Mouse (Mus musculus) skeletal muscle tissue, postnatal 0 days (tissue): ENCODE results near the gene Gm26566. TPM values are rescaled to one million over a fixed set of nuclear protein-coding genes. Genes with fewer than 3 reads are reported as not detected.

Source experiments
- polyA plus RNA-seq: library from polyadenylated mRNA; unstranded; fragments of >200 nt; fragmentation: Nextera tagmentation; extraction: Ambion mirVana; gene quantifications from 2 replicates; pipeline ENCODE4 v1.2.1, GENCODE M21; 2015

Gene Gm26566
- 0.13 and 0.36 TPM in 2 replicates for polyA plus RNA-seq

GRCm38 (mm10) chr4:88721791-88722721 is at the start of gene Gm26566, which contains the start of gene Klhl9:
Gene Gm26566, plus strand, starts transcription at chr4:88721805.
Gene Klhl9, minus strand, starts transcription at chr4:88722465.

DNA sequence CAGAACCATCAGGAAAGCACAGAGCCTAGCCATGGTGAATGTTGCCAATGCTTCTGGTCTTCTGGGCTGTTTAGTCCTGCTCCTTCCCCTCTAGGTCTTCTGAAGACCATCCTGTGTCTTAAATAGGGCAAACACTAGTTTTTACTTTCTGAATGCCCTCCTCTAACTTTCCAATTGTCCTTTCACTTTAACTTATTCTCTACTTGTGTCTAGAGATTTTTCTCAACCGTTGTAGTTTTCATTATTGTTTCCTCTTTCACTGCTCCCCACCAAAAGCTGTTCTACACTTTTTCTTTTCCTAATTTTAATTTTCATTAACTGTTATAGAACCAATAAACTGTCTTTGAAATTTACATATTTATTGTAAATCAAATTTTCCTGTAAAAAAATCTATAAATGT is 44.8 kb upstream of the Gm26566 start, which contains the start of gene Ifna16:
Ifna16 (minus strand) TSS at position 101 of the 400 bp plus-strand sequence.

GRCm38 (mm10) chr4:88683812-88684211 is 37.8 kb upstream of the Gm26566 start, which contains the start of gene Ifna2:
Gene Ifna2, minus strand, starts transcription at chr4:88683912.

GRCm38 (mm10) chr4:88691259-88691658 is 30.3 kb upstream of the Gm26566 start, which contains the start of gene Ifnab:
Gene Ifnab, minus strand, starts transcription at chr4:88691359.

DNA sequence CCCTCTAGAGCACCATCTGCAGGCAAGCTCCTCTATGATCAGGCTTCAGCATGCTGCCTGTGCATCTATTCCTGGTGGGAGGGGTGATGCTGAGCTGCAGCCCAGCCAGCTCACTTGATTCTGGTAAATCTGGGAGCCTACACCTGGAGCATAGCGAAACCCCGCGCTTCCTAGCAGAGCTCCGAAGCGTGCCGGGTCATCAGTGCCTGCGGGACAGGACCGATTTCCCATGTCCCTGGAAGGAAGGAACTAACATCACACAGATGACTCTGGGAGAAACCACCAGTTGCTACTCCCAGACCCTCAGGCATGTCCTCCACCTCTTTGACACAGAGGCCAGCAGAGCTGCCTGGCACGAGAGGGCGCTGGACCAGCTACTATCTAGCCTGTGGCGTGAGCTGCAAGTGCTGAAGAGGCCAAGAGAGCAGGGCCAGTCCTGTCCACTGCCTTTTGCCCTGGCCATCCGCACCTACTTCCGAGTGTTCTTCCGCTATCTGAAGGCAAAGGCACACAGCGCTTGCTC is 33.3 kb downstream of the Gm26566 start, which contains the start of gene Gm13271:
Gm13271 (plus strand) TSS at position 51 of the 523 bp plus-strand sequence.

GRCm38 (mm10) chr4:88759610-88760268 is 38.1 kb downstream of the Gm26566 start, which contains the start of gene Gm13283:
Gene Gm13283, plus strand, starts transcription at chr4:88760119.

Other genes with a start within 250 kb of the Gm26566 start
- not detected in 2 replicates for gene Ifnb1, start 199.0 kb upstream of the Gm26566 start, polyA plus RNA-seq
- gene Ifna15, start 163.6 kb upstream of the Gm26566 start, polyA plus RNA-seq, result not detected in 2 replicates
- gene Ifna14, start 150.0 kb upstream of the Gm26566 start, polyA plus RNA-seq, result not detected in 2 replicates
- gene Ifna9, start 129.4 kb upstream of the Gm26566 start, polyA plus RNA-seq, result not detected in 2 replicates
- not detected in 2 replicates for gene Ifna12, start 118.4 kb upstream of the Gm26566 start, polyA plus RNA-seq
- gene C87499, start 87.4 kb upstream of the Gm26566 start, polyA plus RNA-seq, result not detected in 2 replicates
- not detected in 2 replicates for gene Ifna13, start 77.3 kb upstream of the Gm26566 start, polyA plus RNA-seq
- not detected in 2 replicates for gene Ifna16, start 44.9 kb upstream of the Gm26566 start, polyA plus RNA-seq
- not detected in 2 replicates for gene Ifna2, start 37.9 kb upstream of the Gm26566 start, polyA plus RNA-seq
- not detected in 2 replicates for gene Ifnab, start 30.4 kb upstream of the Gm26566 start, polyA plus RNA-seq
- 48.9 and 52.6 TPM in 2 replicates for gene Klhl9, start 660 bp downstream of the Gm26566 start, polyA plus RNA-seq
- not detected in 2 replicates for gene Gm13271, start 33.1 kb downstream of the Gm26566 start, polyA plus RNA-seq
- 0.15 and 0.18 TPM in 2 replicates for gene Gm13283, start 38.3 kb downstream of the Gm26566 start, polyA plus RNA-seq
- 0.15 TPM in 1 of 2 replicates, not detected in the other for gene Gm13290, start 52.0 kb downstream of the Gm26566 start, polyA plus RNA-seq
- not detected in 2 replicates for gene Gm13289, start 55.1 kb downstream of the Gm26566 start, polyA plus RNA-seq
- not detected in 2 replicates for gene Gm13272, start 58.0 kb downstream of the Gm26566 start, polyA plus RNA-seq
- 0.26 and 0.27 TPM in 2 replicates for gene Ifnz, start 60.3 kb downstream of the Gm26566 start, polyA plus RNA-seq
- gene Gm13276, start 63.9 kb downstream of the Gm26566 start, polyA plus RNA-seq, result not detected in 2 replicates
- not detected in 2 replicates for gene Gm13277, start 66.8 kb downstream of the Gm26566 start, polyA plus RNA-seq
- not detected in 2 replicates for gene Gm13278, start 69.7 kb downstream of the Gm26566 start, polyA plus RNA-seq
- gene Gm13275, start 72.7 kb downstream of the Gm26566 start, polyA plus RNA-seq, result not detected in 2 replicates
- not detected in 2 replicates for gene Gm13279, start 75.6 kb downstream of the Gm26566 start, polyA plus RNA-seq
- 0.47 and 1.0 TPM in 2 replicates for gene Gm13285, start 77.9 kb downstream of the Gm26566 start, polyA plus RNA-seq
- not detected in 2 replicates for gene Gm13287, start 81.4 kb downstream of the Gm26566 start, polyA plus RNA-seq
- 0.10 TPM in 1 of 2 replicates, not detected in the other for gene Gm13288, start 83.7 kb downstream of the Gm26566 start, polyA plus RNA-seq
- not detected in 2 replicates for gene Ifna7, start 94.4 kb downstream of the Gm26566 start, polyA plus RNA-seq
- gene Ifna11, start 98.2 kb downstream of the Gm26566 start, polyA plus RNA-seq, result not detected in 2 replicates
- gene Ifna6, start 105.6 kb downstream of the Gm26566 start, polyA plus RNA-seq, result not detected in 2 replicates
- not detected in 2 replicates for gene Ifna5, start 113.7 kb downstream of the Gm26566 start, polyA plus RNA-seq
- not detected in 2 replicates for gene Ifna4, start 120.1 kb downstream of the Gm26566 start, polyA plus RNA-seq
- not detected in 2 replicates for gene Ifna1, start 128.3 kb downstream of the Gm26566 start, polyA plus RNA-seq
- not detected in 2 replicates for gene Ifne, start 158.4 kb downstream of the Gm26566 start, polyA plus RNA-seq